Mouse (Mus musculus) liver, embryonic 14 days (tissue): ENCODE results near the gene Eva1b. TPM values are rescaled to one million over a fixed set of nuclear protein-coding genes. Genes with fewer than 3 reads are reported as not detected.

ENCODE experiments used
- polyA plus RNA-seq: library from polyadenylated mRNA; depleted of rRNA; stranded (reverse); fragments of >200 nt; gene quantifications from 2 replicates; pipeline ENCODE4 v1.2.3, GENCODE M21; 2012; rRNA removed

Eva1b gene
- polyA plus RNA-seq = 10.4 and 11.8 TPM in 2 replicates

DNA sequence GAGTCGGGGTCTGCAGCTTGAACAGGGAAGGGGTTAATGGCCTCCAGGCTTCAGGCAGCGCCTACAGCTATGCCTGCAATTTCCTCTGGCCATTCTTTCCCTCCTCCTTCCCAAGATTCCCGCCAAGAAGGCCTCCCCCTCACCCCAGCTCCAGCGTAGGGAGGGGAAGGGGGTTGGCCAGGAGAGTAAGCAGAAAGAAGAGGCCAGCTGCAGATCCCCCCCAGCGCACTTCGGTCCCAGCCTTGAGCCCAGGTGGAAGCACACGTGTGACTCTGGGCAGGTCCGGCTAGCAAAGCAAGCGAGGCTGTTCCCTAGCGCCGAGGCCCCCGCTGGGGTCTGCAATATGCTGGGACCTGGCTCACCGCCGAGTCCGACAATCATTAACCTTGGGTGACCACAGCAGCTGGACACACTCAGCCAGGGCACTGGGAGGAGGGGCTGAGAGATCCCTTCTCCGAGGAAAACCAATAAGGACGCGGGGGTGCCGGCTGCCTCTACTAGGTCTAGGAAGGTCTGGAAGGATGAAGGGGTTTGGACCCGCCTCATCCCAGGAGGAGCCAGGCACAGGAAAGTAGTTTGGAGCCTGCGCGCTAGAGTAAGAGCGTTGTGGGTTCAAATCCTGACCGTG, at the start of gene Eva1b:
Eva1b (plus strand) TSS at position 212 of the 628 bp plus-strand sequence.

DNA sequence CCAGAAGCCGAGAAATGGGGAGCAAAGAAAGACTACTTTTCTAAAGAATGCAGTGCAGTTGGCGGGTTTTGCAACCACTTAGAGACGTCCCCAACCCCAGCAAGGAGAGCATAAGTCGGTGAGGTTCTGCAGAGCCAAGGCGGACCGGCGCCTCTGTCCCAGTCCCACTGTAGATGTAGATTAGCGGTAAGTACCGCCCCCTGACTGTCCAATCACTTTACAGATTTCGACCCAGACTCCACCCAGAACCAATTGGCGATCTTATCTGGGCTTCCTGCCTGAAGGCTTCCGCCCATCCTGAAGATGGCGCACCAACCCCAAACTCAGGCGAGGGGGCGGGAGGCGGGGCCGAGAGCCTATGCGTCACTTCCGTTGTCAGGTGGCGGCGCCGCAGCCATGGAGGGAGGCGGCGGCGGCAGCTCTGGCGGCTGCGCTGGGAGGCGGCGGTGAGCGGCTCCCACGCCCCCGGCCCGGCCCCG, 43.9 kb upstream of the Eva1b start, which contains the start of gene Stk40:
Stk40 (plus strand) TSS at position 368 of the 479 bp plus-strand sequence.

DNA sequence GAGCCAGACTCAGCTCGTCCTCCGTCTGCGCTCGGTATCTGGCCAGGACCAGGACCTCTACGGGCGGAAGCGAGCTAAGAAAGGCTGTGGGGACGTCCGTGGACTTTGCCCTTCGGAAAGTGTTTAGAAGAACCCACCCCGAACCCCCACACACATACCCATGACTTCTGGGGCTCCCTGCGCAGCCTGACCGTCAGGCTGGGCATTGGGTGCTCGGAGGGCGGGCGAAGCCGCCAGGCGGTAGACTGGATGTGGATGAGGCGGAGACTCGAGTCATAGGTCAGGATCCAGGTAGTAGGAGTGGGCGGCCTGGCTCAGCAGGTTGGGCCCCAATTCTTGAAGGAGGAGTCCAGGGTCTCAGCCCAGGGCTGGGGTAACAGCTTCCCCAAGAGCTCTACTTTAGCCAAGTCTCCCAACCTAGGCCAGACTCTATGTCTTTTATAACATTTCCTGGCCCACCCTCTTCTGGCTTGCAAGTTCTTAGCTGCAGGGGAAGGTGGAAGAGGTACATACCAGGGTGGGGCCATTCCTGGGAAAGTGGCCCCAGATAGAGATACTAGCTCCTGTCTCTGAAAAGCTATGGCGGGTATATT, 15.6 kb downstream of the Eva1b start, which contains the start of gene Sh3d21:
Sh3d21 (minus strand) TSS at position 425 of the 593 bp plus-strand sequence.

Other genes starting within 250 kb of the Eva1b start
- 2.4 and 3.6 TPM in 2 replicates for gene Csf3r, start 123.2 kb upstream of the Eva1b start, polyA plus RNA-seq
- gene Mrps15, start 100.8 kb upstream of the Eva1b start, polyA plus RNA-seq = 46.5 and 47.6 TPM in 2 replicates
- 0.35 and 0.38 TPM in 2 replicates for gene Oscp1, start 89.2 kb upstream of the Eva1b start, polyA plus RNA-seq
- 16.8 and 19.3 TPM in 2 replicates for gene Lsm10, start 51.1 kb upstream of the Eva1b start, polyA plus RNA-seq
- gene Stk40, start 43.8 kb upstream of the Eva1b start, polyA plus RNA-seq = 4.9 and 5.1 TPM in 2 replicates
- 0.58 TPM in 2 replicates for gene Sh3d21, start 15.7 kb downstream of the Eva1b start, polyA plus RNA-seq
- 67.4 and 69.5 TPM in 2 replicates for gene Thrap3, start 55.0 kb downstream of the Eva1b start, polyA plus RNA-seq
- gene Map7d1, start 108.6 kb downstream of the Eva1b start, polyA plus RNA-seq = 10.1 and 11.0 TPM in 2 replicates
- 23.1 and 26.0 TPM in 2 replicates for gene Trappc3, start 114.6 kb downstream of the Eva1b start, polyA plus RNA-seq
- gene Col8a2, start 139.0 kb downstream of the Eva1b start, polyA plus RNA-seq = 0.21 and 0.51 TPM in 2 replicates
- gene Adprhl2, start 174.0 kb downstream of the Eva1b start, polyA plus RNA-seq = 14.3 and 15.6 TPM in 2 replicates
- 0.70 and 0.89 TPM in 2 replicates for gene Tekt2, start 177.9 kb downstream of the Eva1b start, polyA plus RNA-seq